Mouse (Mus musculus): Measurements from ENCODE around the gene Cnnm1.

Cnnm1 gene

DNA sequence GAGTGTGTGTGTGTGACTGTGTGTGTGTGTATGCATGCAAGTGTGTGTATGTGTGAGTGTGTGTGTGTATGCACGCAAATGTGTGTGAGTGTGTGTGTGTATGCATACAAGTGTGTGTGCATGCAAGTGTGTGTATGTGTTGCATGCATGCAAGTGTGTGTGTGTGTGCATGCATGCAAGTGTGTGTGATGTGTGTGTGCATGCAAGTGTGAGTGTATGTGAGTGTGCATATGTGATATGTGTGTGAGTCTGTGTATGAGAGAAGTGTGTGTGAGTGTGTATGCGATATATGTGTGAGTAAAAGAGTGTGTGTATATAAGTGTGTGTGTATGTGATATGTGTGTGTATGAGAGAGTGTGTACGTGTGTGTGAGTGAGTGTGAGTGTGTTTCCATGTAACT is 95.1 kb downstream of the Cnnm1 start:
- no peak for DNase-seq (ENCODE audit: low read depth, low spot score)

DNA sequence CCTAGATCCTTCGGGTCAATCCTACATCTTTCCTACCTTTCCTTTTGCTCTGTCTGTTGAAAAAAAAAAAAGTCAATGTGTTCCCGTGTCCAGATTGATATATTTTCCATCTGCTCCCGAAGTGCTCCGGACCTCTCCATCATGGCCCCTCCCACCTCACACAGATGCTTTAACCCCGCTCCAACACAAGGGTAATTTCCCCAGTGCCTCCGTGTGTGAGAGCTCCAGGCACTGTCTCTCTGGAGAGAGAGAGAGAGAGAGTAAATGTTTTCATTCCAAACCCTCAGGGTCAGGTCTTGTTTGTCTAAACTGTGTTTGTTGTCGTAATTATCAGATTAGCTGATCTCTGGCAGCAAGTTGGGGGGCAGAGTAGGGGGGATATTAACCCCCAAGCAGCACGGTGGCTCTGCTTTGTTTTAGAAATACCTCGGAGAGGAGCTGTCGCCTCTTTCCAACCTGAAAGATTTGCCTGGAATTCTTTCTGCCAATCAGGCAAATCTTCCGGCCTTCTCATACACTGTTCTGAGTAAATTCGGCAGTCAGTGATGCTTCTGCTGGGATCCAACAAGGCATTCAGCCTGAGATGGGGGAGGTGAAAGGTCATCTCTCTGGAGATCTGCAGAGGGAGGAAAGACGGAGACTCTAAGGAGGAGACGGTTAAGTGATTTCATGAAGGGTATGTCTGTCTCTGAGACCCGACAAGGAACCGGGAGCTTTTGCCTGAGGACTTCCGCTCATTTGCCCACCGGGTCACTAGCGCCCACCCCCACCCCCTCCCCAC is 106.3 kb downstream of the Cnnm1 start:
- DNase-seq (ENCODE audit: low read depth, low spot score), result no peak
